Mouse (Mus musculus) heart, adult 11 months (tissue): Measurements from ENCODE around the gene Ankrd1.

Source experiments
- DNase-seq: peaks from one replicate; pipeline ENCODE4 v3.0.0; 2022

Gene Ankrd1

GRCm38 (mm10) chr19:36109318-36109944, 10.5 kb downstream of the Ankrd1 start:
- DNase-seq, result peak; percentile 82

GRCm38 (mm10) chr19:36103909-36104308, 16.0 kb downstream of the Ankrd1 start:
- peak; percentile 33 for DNase-seq

GRCm38 (mm10) chr19:36098916-36099315, 21.0 kb downstream of the Ankrd1 start:
- DNase-seq, result peak; percentile 49

- no peak for DNase-seq
These were observed 21.6 kb downstream of the Ankrd1 start for GRCm38 (mm10) chr19:36098265-36098664.

GRCm38 (mm10) chr19:36097194-36097593, 22.7 kb downstream of the Ankrd1 start:
- DNase-seq, result peak; percentile 71

GRCm38 (mm10) chr19:36090781-36091180, 29.1 kb downstream of the Ankrd1 start:
- DNase-seq, result peak; percentile 69

GRCm38 (mm10) chr19:36083262-36084225, 36.4 kb downstream of the Ankrd1 start, which contains the start of gene Rpp30:
Rpp30 (plus strand) TSS chr19:36083716.
- peak; percentile 98 for DNase-seq

- DNase-seq, result peak; percentile 80
These were observed 37.2 kb downstream of the Ankrd1 start for GRCm38 (mm10) chr19:36082606-36083261.

- DNase-seq, result peak; percentile 49
These were observed 56.9 kb downstream of the Ankrd1 start for GRCm38 (mm10) chr19:36062801-36063529.
